Mouse (Mus musculus) lung, postnatal 0 days (tissue): ENCODE results near the gene Adamtsl5. TPM values are rescaled to one million over a fixed set of nuclear protein-coding genes. Genes with fewer than 3 reads are reported as not detected.

Experiments used
- ATAC-seq: fragments of 200-750 bp; cut with Nextera tagmentation; 2 replicates; pipeline ENCODE4 v1.8.0; 2017; ENCODE audit warnings: moderate library complexity
- DNase-seq: peaks from one replicate; pipeline ENCODE4 v3.0.0-alpha.2; 2016; ENCODE audit warnings: low spot score
- H3K27ac ChIP-seq: fragments of 300-500 bp; sonication (generic); 2 replicates; pipeline ENCODE4 v1.5.1; 2014; ENCODE audit warnings: antibody characterized with exemption, mild to moderate bottlenecking, low read length, mixed read lengths
- H3K27me3 ChIP-seq: fragments of 300-500 bp; sonication (generic); replicated peaks from 2 replicates; pipeline ENCODE4 v1.6.1; 2014; ENCODE audit warnings: low read length, mixed read lengths; ENCODE audit not compliant: insufficient read depth
- H3K36me3 ChIP-seq: fragments of 300-500 bp; sonication (generic); 2 replicates; pipeline ENCODE4 v1.6.1; 2014; ENCODE audit warnings: low read length, mixed read lengths; ENCODE audit not compliant: insufficient read depth
- H3K4me1 ChIP-seq: fragments of 300-500 bp; sonication (generic); 2 replicates; pipeline ENCODE4 v1.6.1; 2014; ENCODE audit warnings: antibody characterized with exemption, low read depth, low read length, mixed read lengths; ENCODE audit not compliant: insufficient read depth
- H3K4me2 ChIP-seq: fragments of 300-500 bp; sonication (generic); replicated peaks from 2 replicates; pipeline ENCODE4 v1.6.1; 2014; ENCODE audit warnings: low read depth, mild to moderate bottlenecking, low read length, moderate library complexity, mixed read lengths
- H3K4me3 ChIP-seq: fragments of 300-500 bp; sonication (generic); 2 replicates; pipeline ENCODE4 v1.5.1; 2014; ENCODE audit warnings: low read depth, low read length
- H3K9ac ChIP-seq: fragments of 300-500 bp; sonication (generic); replicated peaks from 2 replicates; pipeline ENCODE4 v1.6.1; 2014; ENCODE audit warnings: low read depth, mild to moderate bottlenecking
- H3K9me3 ChIP-seq: fragments of 300-500 bp; sonication (generic); 2 replicates; pipeline ENCODE4 v1.6.1; 2016; ENCODE audit warnings: low read length, mixed read lengths
- CTCF ChIP-seq: IDR thresholded peaks from 2 replicates; pipeline ENCODE4 v1.5.1; 2016; ENCODE audit warnings: antibody characterized with exemption, mild to moderate bottlenecking
- EP300 ChIP-seq: IDR thresholded peaks from 2 replicates; pipeline ENCODE4 v1.6.1; 2016; ENCODE audit warnings: antibody characterized with exemption, mild to moderate bottlenecking, control low read depth
- WGBS: fragments of 180-500 bp; shearing (Covaris S2); extraction: QIAGEN DNeasy Blood & Tissue Kit; methylation state at CpG from one replicate; pipeline ENCODE4 v1.1.7; 2014; 5-methylcytosine and 5-hydroxymethylcytosine counted together
- polyA plus RNA-seq: library from polyadenylated mRNA; unstranded; fragments of >200 nt; fragmentation: Nextera tagmentation; extraction: Ambion mirVana; gene quantifications from 2 replicates; pipeline ENCODE4 v1.2.1, GENCODE M21; 2015

Adamtsl5 gene
- polyA plus RNA-seq, 1 experiment from 2014 or later = 6.4 TPM

- Histone ChIP-seq H3K36me3 (no peaks in the 10 kb centered on the region; the same call in 1 of the 2 replicates), H3K27me3 (peaks cover 44% of the 10 kb centered on the region), H3K4me1 (peaks cover 13% of the 10 kb centered on the region; the same call in 1 of the 2 replicates), H3K9ac (no peak overlapping the region), H3K4me3 (no peak overlapping the region), H3K27ac (no peak overlapping the region), H3K9me3 (no peaks in the 10 kb centered on the region), H3K4me2 (no peak overlapping the region)
- TF ChIP-seq EP300 (no peak), CTCF (no peak)
- no peak for ATAC-seq
- DNase-seq = no peak
- WGBS = 38% methylated on average over 20 of the region's 20 CpGs
Observed at GRCm38 (mm10) chr10:80313627-80314201, 34.5 kb downstream of the Adamtsl5 start.

DNA sequence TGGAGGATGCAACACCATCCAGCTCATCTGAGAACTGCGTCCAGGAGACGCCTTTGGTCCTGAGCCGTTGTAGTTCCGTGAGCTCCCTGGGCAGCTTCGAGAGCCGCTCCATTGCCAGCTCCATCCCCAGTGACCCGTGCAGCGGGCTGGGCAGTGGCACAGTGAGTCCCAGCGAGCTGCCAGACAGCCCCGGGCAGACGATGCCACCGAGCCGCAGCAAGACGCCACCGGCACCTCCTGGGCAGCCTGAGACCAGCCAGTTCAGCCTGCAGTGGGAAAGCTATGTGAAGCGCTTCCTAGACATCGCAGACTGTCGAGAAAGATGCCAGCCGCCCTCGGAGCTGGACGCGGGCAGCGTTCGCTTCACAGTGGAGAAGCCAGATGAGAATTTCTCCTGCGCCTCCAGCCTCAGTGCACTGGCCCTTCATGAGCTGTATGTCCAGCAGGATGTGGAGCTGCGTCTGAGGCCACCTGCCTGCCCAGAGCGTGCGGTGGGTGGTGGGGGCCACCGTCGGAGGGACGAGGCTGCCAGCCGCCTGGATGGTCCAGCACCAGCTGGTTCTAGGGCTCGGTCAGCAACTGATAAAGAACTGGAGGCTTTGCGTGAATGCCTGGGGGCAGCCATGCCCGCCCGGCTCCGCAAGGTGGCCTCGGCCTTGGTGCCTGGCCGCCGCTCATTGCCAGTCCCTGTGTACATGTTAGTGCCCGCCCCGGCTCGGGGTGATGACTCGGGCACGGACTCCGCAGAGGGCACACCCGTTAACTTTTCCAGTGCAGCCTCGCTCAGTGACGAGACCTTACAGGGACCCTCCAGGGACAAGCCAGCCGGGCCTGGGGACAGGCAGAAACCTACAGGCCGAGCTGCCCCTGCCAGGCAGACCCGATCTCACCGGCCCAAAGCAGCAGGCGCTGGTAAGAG, 35.4 kb downstream of the Adamtsl5 start:
- TF ChIP-seq CTCF = no peak
- TF ChIP-seq EP300 = no peak
- H3K27ac ChIP-seq = no peak overlapping the region
- H3K36me3 ChIP-seq = no peaks in the 10 kb centered on the region
- no peaks in the 10 kb centered on the region for H3K9me3 ChIP-seq
- peaks cover 13% of the 10 kb centered on the region; the same call in 1 of the 2 replicates for H3K4me1 ChIP-seq
- ATAC-seq (no peak), DNase-seq (no peak)
- peaks cover 44% of the 10 kb centered on the region for H3K27me3 ChIP-seq
- WGBS = 57% methylated on average over 54 of the region's 54 CpGs
- no peak overlapping the region for H3K4me3 ChIP-seq
- no peak overlapping the region for H3K9ac ChIP-seq
- H3K4me2 ChIP-seq = no peak overlapping the region

DNA sequence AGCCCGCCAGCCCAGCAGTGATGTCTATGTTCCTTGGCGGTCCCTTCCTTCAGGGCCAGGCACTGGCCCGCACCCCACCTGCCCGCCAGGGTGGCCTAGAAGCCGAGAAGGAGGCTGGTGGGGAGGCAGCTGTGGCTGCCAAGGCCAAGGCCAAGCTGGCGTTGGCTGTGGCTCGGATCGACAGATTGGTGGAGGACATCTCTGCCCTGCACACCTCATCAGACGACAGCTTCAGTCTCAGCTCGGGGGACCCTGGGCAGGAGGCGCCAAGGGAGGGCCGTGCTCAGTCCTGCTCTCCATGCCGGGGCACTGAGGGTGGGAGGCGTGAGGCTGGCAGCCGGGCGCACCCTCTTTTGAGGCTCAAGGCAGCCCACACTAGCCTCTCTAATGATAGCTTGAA, 36.7 kb downstream of the Adamtsl5 start:
- H3K27ac ChIP-seq = no peak overlapping the region
- no peak overlapping the region for H3K4me3 ChIP-seq
- 77% methylated on average over 13 of the region's 16 CpGs for WGBS
- TF ChIP-seq EP300 (no peak), CTCF (no peak)
- H3K9me3 ChIP-seq = no peaks in the 10 kb centered on the region
- H3K4me1 ChIP-seq = peaks cover 10% of the 10 kb centered on the region; the same call in 1 of the 2 replicates
- H3K9ac ChIP-seq = no peak overlapping the region
- DNase-seq (no peak), ATAC-seq (no peak)
- no peaks in the 10 kb centered on the region for H3K36me3 ChIP-seq
- no peak overlapping the region for H3K4me2 ChIP-seq
- H3K27me3 ChIP-seq = peaks cover 44% of the 10 kb centered on the region

- TF ChIP-seq CTCF (no peak), EP300 (no peak)
- H3K27me3 ChIP-seq = peaks cover 19% of the 10 kb centered on the region
- H3K4me1 ChIP-seq = peaks cover 5% of the 10 kb centered on the region; the same call in 1 of the 2 replicates
- no peak overlapping the region for H3K4me3 ChIP-seq
- 8% methylated on average over 25 of the region's 25 CpGs for WGBS
- no peaks in the 10 kb centered on the region for H3K36me3 ChIP-seq
- no peak overlapping the region for H3K27ac ChIP-seq
- no peak overlapping the region for H3K9ac ChIP-seq
- no peak overlapping the region for H3K4me2 ChIP-seq
- DNase-seq (no peak), ATAC-seq (no peak)
- H3K9me3 ChIP-seq = no peaks in the 10 kb centered on the region
Observed at GRCm38 (mm10) chr10:80304862-80305261, 43.4 kb downstream of the Adamtsl5 start.

DNA sequence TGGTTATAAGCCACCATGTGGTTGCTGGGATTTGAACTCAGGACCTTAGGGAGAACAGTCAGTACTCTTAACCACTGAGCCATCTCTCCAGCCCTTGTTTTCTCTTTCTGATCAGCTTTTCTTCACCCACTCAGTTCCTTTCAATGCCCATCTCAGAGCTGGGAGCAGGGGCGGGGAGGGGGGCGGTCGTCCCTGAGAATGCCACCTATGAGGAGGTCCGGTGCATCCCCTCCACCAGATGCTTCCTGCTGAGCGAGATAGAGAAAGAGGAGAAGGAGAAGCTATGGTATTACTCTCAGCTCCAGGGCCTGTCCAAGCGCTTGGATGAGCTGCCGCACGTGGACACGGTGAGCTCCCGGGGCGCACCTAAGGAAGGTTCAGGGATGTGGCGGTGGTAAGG, 43.8 kb downstream of the Adamtsl5 start:
- H3K9me3 ChIP-seq = no peaks in the 10 kb centered on the region
- H3K4me1 ChIP-seq = peaks cover 5% of the 10 kb centered on the region; the same call in 1 of the 2 replicates
- TF ChIP-seq EP300 (no peak), CTCF (no peak)
- no peak overlapping the region for H3K27ac ChIP-seq
- 20% methylated on average over 12 of the region's 12 CpGs for whole genome bisulfite sequencing
- peaks cover 23% of the 10 kb centered on the region for H3K27me3 ChIP-seq
- no peak overlapping the region for H3K4me3 ChIP-seq
- no peaks in the 10 kb centered on the region for H3K36me3 ChIP-seq
- no peak overlapping the region for H3K9ac ChIP-seq
- ATAC-seq = no peak
- no peak overlapping the region for H3K4me2 ChIP-seq
- DNase-seq = no peak

DNA sequence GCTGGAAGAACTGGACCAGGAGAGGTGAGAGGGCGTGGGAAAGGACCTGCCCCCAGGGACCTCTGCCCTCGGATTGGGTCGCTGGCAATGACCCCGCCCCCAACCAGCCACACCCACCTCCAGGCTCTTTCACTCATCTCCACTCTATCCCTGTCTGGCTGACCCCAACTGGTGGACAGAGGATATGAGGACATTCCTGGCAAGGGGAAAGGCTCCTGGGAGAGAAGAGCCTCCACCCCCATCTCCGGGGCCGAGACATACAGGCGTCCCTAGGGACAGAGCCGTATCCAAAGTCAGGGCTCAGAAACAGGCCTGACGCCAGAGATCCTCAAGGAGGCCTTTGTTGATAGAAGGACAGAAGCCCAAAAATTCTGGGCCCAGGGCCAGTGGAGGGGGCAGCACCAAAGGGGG, 45.7 kb downstream of the Adamtsl5 start:
- Histone ChIP-seq H3K4me3 (no peak overlapping the region), H3K4me2 (0 out of 2 replicates have a peak overlapping the region, but pooled peaks have one; percentile 14), H3K4me1 (peaks cover 5% of the 10 kb centered on the region; the same call in 1 of the 2 replicates), H3K27me3 (peaks cover 38% of the 10 kb centered on the region), H3K9me3 (no peaks in the 10 kb centered on the region), H3K9ac (no peak overlapping the region), H3K27ac (peak overlapping the region; percentile 54), H3K36me3 (no peaks in the 10 kb centered on the region)
- WGBS = 5% methylated on average over 9 of the region's 9 CpGs
- TF ChIP-seq CTCF = no peak; the same call in 1 of the 2 replicates
- TF ChIP-seq EP300 = peak; percentile 45; the same call in 1 of the 2 replicates
- peak; percentile 91 for ATAC-seq
- peak; percentile 93 for DNase-seq
